Mouse (Mus musculus) spleen, postnatal 0 days (tissue): ENCODE results near the gene Gga2. TPM values are rescaled to one million over a fixed set of nuclear protein-coding genes. Genes with fewer than 3 reads are reported as not detected.

ENCODE experiments used
- polyA plus RNA-seq: library from polyadenylated mRNA; unstranded; fragments of >200 nt; fragmentation: Nextera tagmentation; extraction: Ambion mirVana; gene quantifications from 2 replicates; pipeline ENCODE4 v1.2.1, GENCODE M21; 2015

Gga2 gene
- 28.3 and 31.9 TPM in 2 replicates for polyA plus RNA-seq

GRCm38 (mm10) chr7:122020667-122021354, at the start of gene Gga2:
Gene Gga2, minus strand, starts transcription at chr7:122021222.

GRCm38 (mm10) chr7:122066945-122067516, 46.0 kb upstream of the Gga2 start, which contains the start of the genes Ubfd1 and Ears2:
Gene Ubfd1, plus strand, starts transcription at chr7:122067175.
Gene Ears2, minus strand, starts transcription at chr7:122067263.

GRCm38 (mm10) chr7:121981307-121981871, 39.6 kb downstream of the Gga2 start, which contains the start of gene Cog7:
Gene Cog7, minus strand, starts transcription at chr7:121981711.

Other genes starting within 250 kb of the Gga2 start
- gene Scnn1b, start 156.2 kb downstream of the Gga2 start, polyA plus RNA-seq, result not detected in 2 replicates
- 10.3 and 12.1 TPM in 2 replicates for gene Cog7, start 39.5 kb downstream of the Gga2 start, polyA plus RNA-seq
- gene Ubfd1, start 46.0 kb upstream of the Gga2 start, polyA plus RNA-seq, result 14.5 and 18.5 TPM in 2 replicates
- gene Ears2, start 46.0 kb upstream of the Gga2 start, polyA plus RNA-seq, result 5.1 and 5.8 TPM in 2 replicates
- 427 and 451 TPM in 2 replicates for gene Ndufab1, start 80.7 kb upstream of the Gga2 start, polyA plus RNA-seq
- gene Palb2, start 111.8 kb upstream of the Gga2 start, polyA plus RNA-seq, result 17.4 and 17.5 TPM in 2 replicates
- gene Dctn5, start 111.8 kb upstream of the Gga2 start, polyA plus RNA-seq, result 53.7 and 62.2 TPM in 2 replicates
- 103 and 112 TPM in 2 replicates for gene Plk1, start 138.2 kb upstream of the Gga2 start, polyA plus RNA-seq
- 0.05 TPM in 1 of 2 replicates, not detected in the other for gene Ern2, start 165.0 kb upstream of the Gga2 start, polyA plus RNA-seq
- 2.3 and 3.2 TPM in 2 replicates for gene Chp2, start 198.3 kb upstream of the Gga2 start, polyA plus RNA-seq